Mouse (Mus musculus): ENCODE measurements around the gene Mgll.

The Mgll gene

DNA sequence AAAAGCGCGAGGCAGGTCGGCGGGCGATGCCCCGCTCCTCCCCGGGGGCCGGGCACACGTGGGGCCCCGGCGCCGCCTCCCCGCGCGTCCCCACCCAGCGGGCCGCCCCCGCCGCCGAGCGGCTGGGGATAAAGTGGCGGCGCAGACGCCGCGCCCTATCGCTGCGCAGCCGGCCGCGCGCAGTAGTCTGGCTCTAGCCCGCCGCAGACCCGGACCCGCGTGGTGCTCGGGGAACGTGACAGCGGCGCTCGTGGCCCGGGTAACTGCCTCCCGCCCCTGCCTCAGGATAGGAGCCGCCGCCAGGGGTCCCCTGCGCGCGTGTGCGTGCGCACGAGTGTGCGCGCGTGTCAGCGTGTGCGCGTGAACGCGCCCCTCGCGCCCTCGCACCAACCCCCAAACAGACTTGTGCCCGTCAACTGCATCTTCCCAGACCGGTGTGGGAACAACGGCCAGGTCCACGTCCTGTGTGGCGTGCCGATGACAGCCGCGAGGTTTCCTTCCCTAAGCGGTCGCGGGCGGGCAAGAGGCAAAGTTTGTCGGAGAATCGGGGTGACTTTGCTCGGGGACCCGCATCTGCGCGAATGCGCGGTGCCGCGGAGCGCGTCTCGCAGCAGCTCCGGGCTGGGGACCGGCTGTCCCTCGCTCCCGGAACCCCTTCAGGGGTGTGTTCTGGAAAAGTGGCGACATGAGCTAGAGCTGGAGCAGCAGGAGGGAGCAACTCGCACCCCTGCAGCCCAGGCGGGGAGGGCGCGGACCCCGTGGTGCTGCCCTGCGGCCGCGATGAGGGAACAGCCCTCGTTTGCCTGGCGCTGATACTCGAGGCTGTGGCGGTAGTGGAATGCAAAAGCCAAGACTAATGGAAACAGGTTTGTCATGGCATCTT is at the start of gene Mgll:
Gene Mgll (plus strand): TSS at position 100 of the 883 bp plus-strand sequence.
- peak; percentile 64 for DNase-seq

DNA sequence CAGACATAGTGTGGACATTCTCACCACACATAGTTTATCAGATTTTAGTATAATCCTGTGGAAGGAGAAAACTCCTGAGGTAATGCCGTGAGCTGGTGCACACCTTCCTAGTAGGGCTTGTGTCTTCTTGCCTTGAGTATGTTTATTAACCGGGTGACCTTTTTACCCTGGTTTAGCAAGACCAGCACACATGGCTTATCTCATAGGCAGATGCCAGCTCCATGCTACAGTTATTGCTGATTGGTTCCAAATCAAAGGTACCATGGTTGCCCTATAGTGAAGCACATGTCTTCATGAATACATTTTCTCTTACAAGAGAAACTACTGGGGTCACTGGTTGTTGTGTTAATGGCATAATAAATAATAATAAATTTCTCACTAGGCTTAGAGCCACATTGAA is 48.4 kb upstream of the Mgll start:
- no peak for DNase-seq

DNA sequence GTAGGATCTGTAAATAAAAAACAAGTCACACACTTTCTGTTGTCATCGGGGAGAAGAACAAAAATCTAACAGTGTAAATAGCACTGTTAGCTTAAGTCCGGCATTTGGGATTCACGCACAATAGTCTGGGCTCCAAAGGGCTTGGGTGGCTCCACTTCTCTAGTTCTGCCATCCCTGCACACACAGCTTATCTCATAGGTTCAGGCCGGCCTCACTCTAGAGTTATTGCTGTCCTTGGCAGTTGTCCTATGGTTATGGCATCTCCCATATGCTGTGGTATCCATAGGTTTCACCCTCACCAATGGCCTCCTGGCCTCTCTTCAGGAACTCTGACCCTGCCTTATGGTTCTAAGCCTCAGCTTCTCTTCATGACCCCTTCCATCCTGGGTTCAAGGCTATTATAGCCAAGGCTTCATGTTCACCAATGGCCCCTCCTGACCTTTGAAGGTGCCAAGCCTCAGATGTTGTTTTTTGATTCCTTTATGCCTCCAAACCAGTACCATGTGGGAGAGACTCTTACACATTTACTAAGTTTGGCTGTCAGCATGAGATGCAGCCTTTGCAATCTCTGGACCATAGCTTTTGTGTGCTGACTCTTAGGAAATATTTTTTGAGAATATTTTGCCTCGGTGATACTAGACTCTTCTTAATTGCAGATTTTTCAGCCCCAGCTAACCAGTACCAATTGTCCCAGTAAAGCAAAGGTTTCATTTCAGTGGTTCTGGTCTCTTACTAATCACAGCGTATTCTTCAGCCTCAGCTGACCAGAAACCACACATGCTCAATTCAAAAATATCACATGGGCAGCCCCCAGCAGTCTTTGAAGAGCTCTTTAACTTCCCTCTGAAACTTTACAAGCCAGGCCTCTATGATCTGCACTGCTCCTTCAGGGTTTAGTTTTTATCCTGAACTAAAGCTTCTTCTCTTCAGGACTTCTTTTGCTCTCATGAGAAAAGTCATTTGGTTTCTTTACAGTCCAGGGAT is 47.2 kb upstream of the Mgll start:
- no peak for DNase-seq

DNA sequence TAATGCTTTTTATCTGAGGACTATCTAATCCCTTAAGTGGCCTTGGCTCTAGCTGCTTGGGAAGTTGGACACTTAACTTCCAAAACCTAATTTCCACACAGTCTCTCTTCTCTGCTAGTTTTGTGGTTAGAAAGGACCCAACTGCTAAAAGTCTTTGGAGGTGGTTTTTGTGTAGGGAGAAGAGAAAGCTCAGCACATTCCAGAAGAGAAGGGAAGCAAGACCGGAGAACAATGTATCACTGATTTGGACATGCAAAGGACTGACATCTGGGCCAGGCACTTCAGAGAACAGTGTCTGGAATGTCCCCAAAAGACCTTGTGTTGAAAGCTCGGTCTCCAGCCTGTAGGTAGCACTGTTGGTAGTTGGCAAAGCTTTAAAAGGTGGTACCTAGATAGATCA is 46.5 kb upstream of the Mgll start:
- DNase-seq = no peak

DNA sequence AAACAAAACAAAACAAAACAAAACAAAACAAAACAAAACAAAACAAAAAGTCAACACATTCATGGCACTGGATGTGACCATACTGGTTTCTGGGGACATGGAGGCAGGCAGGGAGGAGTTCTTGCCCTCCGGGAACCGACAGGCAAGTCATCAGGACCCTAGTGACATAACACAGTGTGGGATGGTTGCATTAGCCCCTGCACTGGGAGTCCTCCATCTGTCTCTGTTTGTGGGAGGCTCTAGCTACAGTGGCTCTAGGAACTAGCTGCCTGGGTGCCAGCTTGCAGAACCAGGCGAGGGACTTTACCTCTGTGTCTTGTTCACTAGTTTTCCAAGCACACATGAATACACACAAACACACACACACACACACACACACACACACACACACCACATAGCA is 43.2 kb upstream of the Mgll start:
- DNase-seq = no peak

DNA sequence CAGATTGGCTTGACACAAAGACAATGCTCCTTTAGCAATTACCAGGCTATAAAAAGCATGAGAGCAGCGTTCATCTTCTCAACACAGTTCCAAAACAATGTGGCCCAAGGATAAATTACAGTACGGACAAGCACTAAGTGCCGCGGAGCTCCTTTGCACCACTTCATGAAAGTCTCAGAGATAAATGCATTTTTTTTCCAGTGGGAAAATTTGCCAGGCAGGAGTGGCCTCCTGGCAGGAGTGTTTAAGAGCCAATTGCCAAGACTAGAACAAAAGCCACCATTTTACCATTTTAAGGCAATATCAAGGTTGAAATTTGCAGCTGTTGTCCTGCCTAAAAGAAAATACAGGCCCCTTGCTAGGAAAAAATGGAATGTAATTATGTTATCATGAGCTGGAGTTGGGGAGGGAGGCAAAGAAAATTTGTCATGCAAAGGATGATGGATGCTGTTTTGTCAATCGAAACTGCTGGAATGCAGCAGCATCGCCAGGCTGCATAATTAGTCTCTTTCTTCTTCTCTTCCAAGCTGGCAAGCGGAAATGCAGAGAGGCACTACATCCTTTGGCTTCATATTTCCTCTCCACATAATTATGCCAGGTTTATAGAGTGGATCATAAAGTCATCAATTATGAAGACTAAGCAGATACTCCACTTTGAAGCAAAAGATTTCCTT is 40.7 kb upstream of the Mgll start:
- DNase-seq = no peak

DNA sequence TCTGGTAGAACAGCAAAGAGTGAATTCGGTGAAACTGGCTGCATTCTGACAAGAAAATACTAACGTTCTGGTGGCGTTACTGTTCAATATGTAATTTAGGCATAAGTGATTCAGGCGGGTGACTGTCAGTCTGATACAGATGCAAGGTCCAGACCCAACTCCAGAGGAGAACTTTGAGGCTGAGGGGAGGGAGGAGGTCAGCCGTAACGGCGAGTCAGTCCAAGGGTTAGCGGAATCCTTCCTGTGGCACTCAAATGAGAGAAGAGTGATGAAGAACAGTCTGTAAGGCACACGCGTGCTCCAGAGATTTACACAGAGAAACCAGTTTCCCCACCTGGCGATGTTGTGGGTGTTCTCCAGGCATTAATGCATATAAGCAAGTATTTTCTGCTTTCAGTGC is 36.0 kb upstream of the Mgll start:
- no peak for DNase-seq

DNA sequence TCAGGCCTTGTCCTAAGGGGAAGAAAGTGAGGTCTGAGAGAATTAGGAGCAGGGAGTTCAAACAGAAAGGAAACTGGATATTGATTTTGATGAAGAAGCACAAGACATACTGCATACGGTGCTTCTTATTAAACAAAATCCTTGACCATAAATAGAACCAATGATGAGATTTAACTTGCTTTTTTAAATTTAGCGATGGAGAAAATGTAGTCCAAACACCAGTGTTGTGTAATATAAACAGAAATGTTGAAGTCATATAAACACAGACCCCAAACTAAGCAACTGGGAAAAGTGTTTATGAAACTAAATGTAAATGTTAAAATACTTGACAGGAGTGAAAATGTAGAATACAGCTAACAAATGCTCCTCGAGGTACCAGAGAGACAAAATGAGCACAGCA is 35.5 kb upstream of the Mgll start:
- no peak for DNase-seq

DNA sequence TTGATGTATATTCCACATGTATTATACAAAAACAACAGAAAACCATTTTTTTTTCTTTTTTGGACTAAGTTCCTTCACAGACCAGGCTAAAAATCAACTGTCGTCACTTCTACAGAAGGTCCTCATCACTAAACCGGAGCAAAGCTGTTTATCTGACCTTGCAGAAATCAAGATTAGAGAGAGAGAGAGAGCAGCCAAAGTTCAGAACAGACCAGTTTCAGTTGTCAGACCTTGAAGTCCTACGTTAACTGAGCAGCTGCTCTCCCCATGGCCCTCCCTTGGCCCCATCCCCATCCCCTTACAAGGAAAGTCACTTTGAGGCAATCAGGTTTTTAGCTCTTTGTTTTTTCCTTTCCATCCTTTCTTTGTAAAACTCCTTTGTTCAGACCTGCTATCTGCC is 34.0 kb upstream of the Mgll start:
- no peak for DNase-seq

DNA sequence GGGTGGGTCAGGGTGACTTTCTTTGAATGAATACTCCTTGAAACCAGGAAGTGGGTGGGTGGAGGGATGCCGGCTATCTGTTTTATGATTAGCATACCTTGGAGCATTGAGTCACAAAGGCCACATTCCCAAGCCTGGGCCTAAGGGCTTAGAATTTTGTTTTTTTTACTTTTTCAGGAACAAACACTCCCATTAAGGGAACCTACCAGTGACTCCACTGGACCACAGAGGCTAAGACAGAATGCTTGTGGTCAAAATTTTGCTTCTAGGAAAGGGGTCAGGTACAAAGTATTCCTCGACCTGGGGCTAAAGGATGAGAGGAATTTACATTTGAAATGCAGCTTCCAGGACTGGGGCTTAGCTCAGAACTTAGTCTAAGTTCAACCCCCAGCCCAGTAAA is 32.9 kb upstream of the Mgll start:
- DNase-seq = no peak

DNA sequence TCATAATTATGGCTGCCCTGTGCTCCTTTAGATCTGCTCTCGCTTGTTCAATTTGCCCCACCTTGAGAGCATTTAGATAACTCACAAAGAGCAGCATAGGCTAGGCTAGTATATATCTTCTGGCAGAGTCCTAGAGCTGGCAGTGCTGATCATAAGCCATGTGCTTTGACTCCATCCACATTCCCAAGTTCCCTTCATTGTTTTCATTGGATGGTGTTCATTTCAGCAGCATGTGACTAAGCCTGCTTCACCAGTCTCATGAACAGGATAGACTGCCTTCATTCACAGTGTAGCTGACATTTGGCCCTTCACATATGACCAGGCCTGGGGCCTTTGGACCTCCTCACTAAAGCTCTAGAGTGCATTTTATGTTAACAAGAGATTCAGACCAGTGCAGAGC is 21.3 kb upstream of the Mgll start:
- DNase-seq = no peak

DNA sequence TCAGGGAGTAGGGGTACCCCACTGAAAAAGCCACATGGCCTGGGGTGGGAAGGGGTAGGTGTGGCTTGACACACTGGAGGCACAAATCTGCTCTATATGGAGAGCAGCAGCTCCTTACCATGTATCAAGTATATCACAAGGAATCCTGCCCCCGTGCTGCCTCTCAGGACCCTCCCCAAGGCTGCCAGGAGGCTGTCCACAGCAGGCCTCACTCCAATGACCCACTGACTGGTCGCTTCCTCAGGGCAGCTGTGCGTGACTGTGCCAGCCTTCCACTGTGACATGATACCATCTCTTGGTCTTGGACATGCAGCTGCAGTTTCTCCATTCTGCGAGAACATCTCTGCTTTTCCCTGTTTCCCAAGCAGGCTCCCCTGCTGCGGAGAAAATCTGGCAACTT is 20.5 kb upstream of the Mgll start:
- DNase-seq = no peak

DNA sequence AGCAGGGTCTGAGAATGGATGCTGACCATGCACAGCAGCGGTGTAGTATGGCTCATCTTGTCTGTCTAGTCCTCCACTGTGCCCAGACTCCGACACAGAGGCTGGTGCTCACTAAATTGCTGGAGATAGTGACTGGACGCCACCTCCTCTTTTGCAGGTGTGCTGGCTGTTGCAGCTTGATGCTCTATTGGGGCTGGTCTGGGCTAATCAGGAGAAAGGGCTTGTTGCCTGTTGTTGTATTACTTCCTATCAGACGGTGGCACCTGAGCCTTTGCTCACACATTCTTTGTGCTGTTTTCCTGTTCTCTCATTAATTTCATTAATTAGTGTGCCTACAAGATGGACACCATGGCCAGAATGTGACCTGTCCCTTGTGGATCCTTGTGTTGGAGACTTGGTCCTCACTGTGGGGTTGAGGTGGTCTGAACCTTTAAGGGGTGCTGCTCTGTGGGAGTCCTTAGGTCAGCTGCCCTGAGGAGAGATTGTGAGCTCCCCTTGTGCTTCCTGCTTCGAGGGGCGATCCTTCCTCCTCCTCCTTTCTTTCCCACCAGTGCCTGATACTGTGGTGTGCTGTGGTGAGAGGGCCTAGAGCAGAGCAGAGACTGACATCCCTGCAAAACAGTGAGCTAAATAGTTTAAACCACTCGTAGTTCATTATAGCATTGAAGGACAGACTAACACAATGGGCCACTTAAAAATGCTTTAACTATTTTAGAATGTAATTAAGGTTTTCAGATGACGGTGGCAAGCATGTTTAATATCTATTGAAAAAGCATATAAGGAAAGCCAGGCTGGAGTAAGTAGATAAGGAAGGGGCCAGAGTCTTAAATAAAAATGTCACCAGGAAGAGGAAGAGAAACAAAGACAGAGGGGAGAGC is 15.6 kb upstream of the Mgll start:
- DNase-seq = no peak

DNA sequence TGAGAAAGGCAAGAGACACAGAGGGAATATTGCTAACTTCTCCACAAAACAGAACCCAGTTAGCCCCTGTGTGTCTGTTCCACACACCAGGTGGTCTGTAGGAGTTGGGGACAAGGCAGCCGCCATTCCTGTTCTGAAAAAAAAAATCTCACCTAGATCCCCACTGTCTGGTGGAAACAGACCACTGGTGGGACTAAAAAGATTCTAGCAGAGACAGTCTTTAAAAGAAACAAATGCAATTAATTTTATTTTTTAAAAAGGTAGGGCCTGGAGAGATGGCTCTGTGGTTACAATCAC is 15.0 kb upstream of the Mgll start:
- DNase-seq = no peak

DNA sequence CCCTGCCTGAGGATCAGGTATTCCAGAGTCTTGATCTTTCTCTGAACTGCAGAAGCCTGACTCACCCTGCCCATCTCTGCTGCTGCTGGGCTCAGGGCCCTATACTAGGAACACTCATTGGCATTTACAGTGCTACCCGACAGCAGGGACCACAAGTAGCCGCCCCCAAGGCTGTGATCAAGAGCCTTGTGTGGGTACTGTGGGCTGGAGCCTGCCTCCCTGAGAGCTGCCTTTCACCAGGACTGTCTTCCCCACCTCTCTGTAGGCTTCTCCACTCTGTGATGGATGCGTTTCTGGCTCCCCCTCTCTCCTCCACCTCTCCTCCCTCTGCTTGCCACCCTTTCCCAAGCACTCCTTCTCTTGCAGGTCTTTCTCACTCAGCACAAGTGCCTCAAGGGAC is 12.9 kb upstream of the Mgll start:
- DNase-seq = no peak

DNA sequence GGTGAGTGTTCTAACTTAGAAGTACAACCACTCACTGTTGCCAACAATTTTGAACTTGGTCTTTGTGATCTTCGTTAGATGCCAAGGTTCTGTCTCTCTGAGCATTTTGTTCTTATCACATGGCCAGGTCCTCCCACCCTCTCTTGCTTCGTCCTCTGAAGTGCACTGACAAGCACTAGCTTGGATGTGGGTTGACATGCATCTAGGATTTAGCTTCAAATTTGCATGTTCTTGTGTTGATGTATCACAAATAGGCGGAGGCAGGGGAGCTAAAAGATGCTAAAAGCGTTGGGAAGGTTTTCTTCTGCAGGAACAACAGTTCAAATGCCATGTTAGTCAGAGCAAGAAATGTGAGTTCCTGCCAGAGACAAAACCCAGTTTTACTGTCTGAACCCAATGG is 12.1 kb upstream of the Mgll start:
- DNase-seq = no peak

DNA sequence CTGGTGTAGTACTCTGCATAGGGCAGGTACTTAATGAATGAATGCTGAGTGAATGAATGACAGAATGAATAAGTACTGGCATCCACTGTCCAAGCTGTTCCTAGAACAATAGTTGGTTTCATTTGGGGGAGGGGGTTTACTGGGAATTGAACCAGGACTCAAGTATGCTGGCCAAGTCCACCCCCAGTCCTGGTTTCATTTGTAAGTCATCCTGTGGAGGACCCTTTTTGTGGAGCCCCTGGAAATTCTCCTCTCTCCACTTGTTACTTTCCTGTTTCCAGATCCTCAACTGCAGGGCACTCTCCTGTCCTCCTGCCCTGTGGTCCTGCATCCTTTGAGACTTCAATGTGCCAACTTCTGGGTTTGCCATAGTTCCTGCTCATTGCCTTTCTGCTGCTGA is 10.9 kb upstream of the Mgll start:
- DNase-seq = no peak

DNA sequence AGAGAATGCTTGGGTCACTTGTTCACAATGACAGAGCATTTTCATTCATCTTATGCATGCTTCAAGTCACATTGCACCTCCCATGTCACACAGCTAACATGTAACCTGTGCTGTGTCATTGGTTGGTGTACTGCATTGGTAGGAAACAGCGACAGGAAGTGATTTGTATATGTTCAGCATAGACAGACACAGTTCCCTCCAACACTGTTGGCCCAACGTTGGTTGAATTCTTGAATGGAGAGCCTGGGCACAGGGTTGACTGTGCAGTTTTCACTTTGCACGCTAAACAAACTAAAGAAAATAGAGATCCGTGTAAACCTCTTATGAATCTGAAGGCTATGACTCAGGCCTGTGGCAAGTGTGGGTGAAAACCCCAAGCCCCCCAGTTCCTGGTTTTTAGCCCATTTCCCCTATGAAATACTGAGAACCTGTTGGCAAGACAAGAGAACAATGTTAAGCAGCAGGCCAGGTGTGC is 10.0 kb upstream of the Mgll start:
- DNase-seq = no peak

DNA sequence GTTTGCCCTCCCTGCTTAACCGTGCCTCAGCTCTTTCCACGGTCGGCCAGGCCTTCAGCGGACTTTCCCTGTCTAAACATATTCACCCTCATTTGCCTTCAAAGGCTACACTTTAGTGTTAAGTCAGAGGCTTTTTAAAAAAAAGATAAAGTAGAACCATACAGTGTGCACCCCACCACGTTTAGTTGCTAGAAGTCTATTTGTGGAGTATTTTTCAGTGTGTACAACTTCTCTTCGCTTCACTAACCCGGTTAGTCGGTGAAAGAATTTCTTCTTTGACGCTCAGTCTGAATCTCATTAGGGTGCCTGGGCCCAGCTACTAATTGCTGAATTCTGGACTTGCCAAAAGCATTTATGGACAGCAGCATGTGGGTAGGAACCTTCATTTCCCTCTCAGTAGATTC is 8.8 kb upstream of the Mgll start:
- no peak for DNase-seq

DNA sequence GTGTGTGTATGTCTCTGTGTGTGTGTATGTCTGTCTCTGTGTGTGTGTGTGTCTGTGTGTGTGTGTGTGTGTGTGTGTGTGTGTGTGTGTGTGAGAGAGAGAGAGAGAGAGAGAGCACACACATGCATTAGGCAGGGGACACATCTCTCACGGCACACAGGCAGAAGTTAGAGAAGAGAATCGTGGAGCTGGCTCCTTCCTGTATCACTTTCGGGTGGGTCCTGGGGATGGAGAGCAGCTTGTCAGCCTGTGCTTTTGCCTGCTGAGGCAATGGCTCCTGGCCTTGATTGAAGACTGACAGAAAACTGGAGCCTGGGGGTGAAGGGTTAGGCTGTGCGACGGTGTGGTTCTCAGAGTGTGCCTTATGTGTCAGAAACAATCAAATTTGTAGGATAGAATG is 8.2 kb upstream of the Mgll start:
- DNase-seq = no peak

DNA sequence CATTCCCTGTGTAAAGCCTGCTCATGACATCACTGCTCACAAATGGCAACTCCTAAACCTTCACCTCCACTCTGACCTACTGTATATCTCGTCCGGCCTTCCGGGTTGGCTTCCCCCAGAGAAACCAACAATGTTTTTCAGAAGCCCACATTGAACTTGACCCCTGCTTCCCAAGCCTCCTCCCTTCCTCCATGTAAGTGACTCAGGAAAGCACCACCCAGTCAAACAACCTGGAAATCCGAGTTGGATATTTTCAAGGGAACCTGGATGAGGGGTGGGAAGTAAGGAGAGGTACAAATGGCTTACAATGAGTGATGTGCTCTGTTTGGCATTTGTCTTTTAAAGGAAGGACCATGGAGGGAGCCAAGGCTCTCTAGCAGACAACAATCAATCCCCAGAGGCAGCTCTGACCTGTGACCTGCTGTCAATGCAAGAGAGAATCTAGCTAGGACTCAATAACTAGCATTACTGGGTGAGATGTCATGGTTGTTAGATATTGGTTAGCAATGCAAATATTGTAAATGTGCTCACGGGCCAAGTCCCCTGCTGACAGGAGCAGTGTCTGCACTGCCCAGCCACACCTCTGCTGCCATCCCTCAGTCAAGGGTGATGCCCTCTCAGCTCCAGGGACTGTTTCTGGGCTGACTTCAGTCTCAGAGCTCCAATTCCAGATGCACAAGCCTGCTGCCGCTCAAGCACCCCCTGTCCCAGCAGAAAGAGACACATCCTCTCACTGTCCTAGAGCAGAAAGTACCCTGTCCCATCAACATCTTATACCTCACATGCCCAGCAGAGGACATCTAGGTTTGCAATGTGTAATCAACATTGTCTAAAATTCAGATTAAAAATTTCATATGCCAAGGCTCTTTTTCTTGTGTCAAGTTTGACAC is 6.8 kb upstream of the Mgll start:
- no peak for DNase-seq

Measured in thymus, postnatal 25 days (tissue).